9 mouse cellular contexts compared by ENCODE assay signal in genomic region chr15:58731952-58732642, GRCm38 (mm10).
DNase-seq lines count a peak whose midpoint lies in the region; ATAC-seq lines count a peak whose summit lies in the region.
"Had no signal": no experiment of that assay in that cellular context is flagged by ENCODE, and none has a peak within 500 bp of the region (broad histone marks: within the 10 kb centered on the region; RNA-seq: fewer than 3 reads in every experiment).

No protein-coding gene starts in this region.

- no peak overlapping the region for H3K9ac ChIP-seq in intestine, embryonic 14.5 days (ENCODE audit: low read length)
- H3K9ac ChIP-seq in intestine, embryonic 15.5 days = no peak overlapping the region
- no peak overlapping the region for H3K9ac ChIP-seq in forebrain, embryonic 14.5 days (ENCODE audit: low read length)
- H3K9ac ChIP-seq: midbrain, embryonic 12.5 days had no signal

- H3K4me1 ChIP-seq in intestine, embryonic 14.5 days (replicated peaks; ENCODE audit: control insufficient read depth, insufficient read depth, low read length) = no peaks in the 10 kb centered on the region
- no peaks in the 10 kb centered on the region for H3K4me1 ChIP-seq in intestine, embryonic 15.5 days (replicated peaks)
- H3K4me1 ChIP-seq in forebrain, embryonic 14.5 days (ENCODE audit: control insufficient read depth, insufficient read depth, low read length) = 0 out of 2 replicates have a peak, but pooled peaks cover 3% of the 10 kb centered on the region
- H3K4me1 ChIP-seq: midbrain, embryonic 12.5 days had no signal

- no peak for DNase-seq in intestine, embryonic 14.5 days (ENCODE audit: low spot score)
- peak; percentile 12 for DNase-seq in T-cell, adult 2 months (ENCODE audit: low spot score)
- peak; percentile 39 for DNase-seq in forebrain, embryonic 14.5 days (ENCODE audit: low spot score)
- no peak for DNase-seq in layer of hippocampus, adult 8-10 months (ENCODE audit: low spot score in 2 of 2)
- no peak for DNase-seq in spleen, postnatal 4 days (ENCODE audit: low spot score in 2 of 2)

- peak overlapping the region; percentile 4; the same call in 1 of the 2 replicates for H3K4me2 ChIP-seq in intestine, embryonic 14.5 days (ENCODE audit: low read length)
- H3K4me2 ChIP-seq in intestine, embryonic 15.5 days (replicated peaks) = no peak overlapping the region
- H3K4me2 ChIP-seq in forebrain, embryonic 14.5 days (ENCODE audit: low read length) = no peak overlapping the region
- H3K4me2 ChIP-seq: midbrain, embryonic 12.5 days had no signal

- no peaks in the 10 kb centered on the region for H3K9me3 ChIP-seq in intestine, embryonic 14.5 days (ENCODE audit: control insufficient read depth, low read length)
- no peaks in the 10 kb centered on the region for H3K9me3 ChIP-seq in intestine, embryonic 15.5 days
- H3K9me3 ChIP-seq in forebrain, embryonic 14.5 days (replicated peaks; ENCODE audit: control insufficient read depth, low read length) = no peaks in the 10 kb centered on the region
- H3K9me3 ChIP-seq: midbrain, embryonic 12.5 days had no signal

- H3K36me3 ChIP-seq in intestine, embryonic 14.5 days (ENCODE audit: control insufficient read depth, insufficient read depth, low read length) = no peaks in the 10 kb centered on the region
- H3K36me3 ChIP-seq in intestine, embryonic 15.5 days = no peaks in the 10 kb centered on the region
- H3K36me3 ChIP-seq in forebrain, embryonic 14.5 days (ENCODE audit: control insufficient read depth, insufficient read depth, low read length) = no peaks in the 10 kb centered on the region
- H3K36me3 ChIP-seq: midbrain, embryonic 12.5 days had no signal

- H3K27ac ChIP-seq in intestine, embryonic 14.5 days (ENCODE audit: low read depth) = no peak overlapping the region
- no peak overlapping the region for H3K27ac ChIP-seq in intestine, embryonic 15.5 days
- no peak overlapping the region for H3K27ac ChIP-seq in forebrain, embryonic 14.5 days (ENCODE audit: low read depth, low read length)
- H3K27ac ChIP-seq: midbrain, embryonic 12.5 days had no signal

- 54% methylated on average over 13 of the region's 13 CpGs for WGBS in intestine, embryonic 14.5 days
- 46% methylated on average over 13 of the region's 13 CpGs for WGBS in intestine, embryonic 15.5 days
- WGBS in forebrain, embryonic 14.5 days = 53% methylated on average over 13 of the region's 13 CpGs

- H3K4me3 ChIP-seq in intestine, embryonic 14.5 days (ENCODE audit: low read depth, low read length) = no peak overlapping the region
- H3K4me3 ChIP-seq in intestine, embryonic 15.5 days (replicated peaks) = no peak overlapping the region
- H3K4me3 ChIP-seq in forebrain, embryonic 14.5 days (ENCODE audit: low read depth, low read length) = no peak overlapping the region
- H3K4me3 ChIP-seq: midbrain, embryonic 12.5 days had no signal

- ATAC-seq in intestine, embryonic 14.5 days (replicated peaks; ENCODE audit: low FRiP score, low TSS enrichment, low read depth) = no peak
- ATAC-seq in intestine, embryonic 15.5 days = no peak
- ATAC-seq in forebrain, embryonic 14.5 days = peak; percentile 70
- ATAC-seq in megakaryocyte progenitor cell, adult 5-6 weeks (replicated peaks; ENCODE audit: poor library complexity) = 0 out of 2 replicates have a peak, but pooled peaks have one; percentile 27
- no peak for ATAC-seq in megakaryocyte-erythroid progenitor cell, adult 5-6 weeks (replicated peaks; ENCODE audit: low FRiP score, low TSS enrichment, poor library complexity, severe bottlenecking)

- H3K27me3 ChIP-seq in intestine, embryonic 14.5 days (replicated peaks; ENCODE audit: control insufficient read depth, insufficient read depth, low read length) = no peaks in the 10 kb centered on the region
- no peaks in the 10 kb centered on the region for H3K27me3 ChIP-seq in intestine, embryonic 15.5 days (replicated peaks)
- H3K27me3 ChIP-seq in forebrain, embryonic 14.5 days (replicated peaks; ENCODE audit: control insufficient read depth, insufficient read depth, low read length) = no peaks in the 10 kb centered on the region
- H3K27me3 ChIP-seq: midbrain, embryonic 12.5 days had no signal

Comparison
In these comparisons a context has a peak if more than half of its experiments do, and no peak if none do; other contexts are left out.
1. ATAC-seq: peak in forebrain, embryonic 14.5 days (single experiment) and megakaryocyte progenitor cell, adult 5-6 weeks (single experiment); none in intestine, embryonic 14.5 days (single experiment), intestine, embryonic 15.5 days (single experiment) and megakaryocyte-erythroid progenitor cell, adult 5-6 weeks (single experiment).
2. DNase-seq: peak in T-cell, adult 2 months (single experiment) and forebrain, embryonic 14.5 days (single experiment); none in intestine, embryonic 14.5 days (single experiment), layer of hippocampus, adult 8-10 months (0 of 2) and spleen, postnatal 4 days (0 of 2).